29 mouse cellular contexts compared by ENCODE assay signal in genomic region chr2:139637861-139638260, GRCm38 (mm10). TPM values are rescaled to one million over a fixed set of nuclear protein-coding genes. Genes with fewer than 3 reads are reported as not detected.
DNase-seq lines count a peak whose midpoint lies in the region; ATAC-seq and TF ChIP-seq lines count a peak whose summit lies in the region.
"Had no signal": no experiment of that assay in that cellular context is flagged by ENCODE, and none has a peak within 500 bp of the region (broad histone marks: within the 10 kb centered on the region; RNA-seq: fewer than 3 reads in every experiment).

No protein-coding gene starts in this region.

- 59% methylated on average over 2 of the region's 2 CpGs for WGBS in midbrain, embryonic 11.5 days
- 78% methylated on average over 2 of the region's 2 CpGs for WGBS in midbrain, embryonic 13.5 days

- no peak overlapping the region for H3K27ac ChIP-seq in midbrain, embryonic 11.5 days (ENCODE audit: low read depth, low read length)
- no peak overlapping the region for H3K27ac ChIP-seq in midbrain, embryonic 13.5 days
- H3K27ac ChIP-seq: embryonic facial prominence, embryonic 10.5 days; embryonic facial prominence, embryonic 15.5 days; forebrain, embryonic 12.5 days; hindbrain, embryonic 10.5 days; kidney, embryonic 15.5 days; limb, embryonic 12.5 days; liver, embryonic 15.5 days; midbrain, embryonic 10.5 days; neural tube, embryonic 12.5 days had no signal

- no peak for ATAC-seq in midbrain, embryonic 11.5 days (ENCODE audit: low FRiP score)
- ATAC-seq in midbrain, embryonic 13.5 days: no peak
- ATAC-seq: forebrain, postnatal 0 days; hindbrain, embryonic 16.5 days had no signal

- H3K4me3 ChIP-seq in midbrain, embryonic 11.5 days (ENCODE audit: low read depth, low read length): no peak overlapping the region
- H3K4me3 ChIP-seq in midbrain, embryonic 13.5 days (replicated peaks): no peak overlapping the region
- H3K4me3 ChIP-seq: embryonic facial prominence, embryonic 10.5 days; embryonic facial prominence, embryonic 15.5 days; forebrain, embryonic 12.5 days; hindbrain, embryonic 10.5 days; kidney, embryonic 15.5 days; limb, embryonic 12.5 days; liver, embryonic 15.5 days; midbrain, embryonic 10.5 days; myocyte; neural tube, embryonic 12.5 days had no signal

- no peak for TF ChIP-seq POLR2A in brain, embryonic 14.5 days (IDR thresholded peaks at IDR 0.05; ENCODE audit: borderline replicate concordance, extremely low read depth, insufficient read depth, insufficient read length, poor library complexity, severe bottlenecking)

- H3K4me2 ChIP-seq in midbrain, embryonic 11.5 days: no peak overlapping the region
- no peak overlapping the region for H3K4me2 ChIP-seq in midbrain, embryonic 13.5 days (replicated peaks)
- H3K4me2 ChIP-seq: embryonic facial prominence, embryonic 15.5 days; forebrain, embryonic 12.5 days; kidney, embryonic 15.5 days; limb, embryonic 12.5 days; liver, embryonic 15.5 days; neural tube, embryonic 12.5 days had no signal

- no peaks in the 10 kb centered on the region for H3K9me3 ChIP-seq in midbrain, embryonic 11.5 days (ENCODE audit: control insufficient read depth, low read length)
- no peaks in the 10 kb centered on the region for H3K9me3 ChIP-seq in midbrain, embryonic 13.5 days
- H3K9me3 ChIP-seq: embryonic facial prominence, embryonic 10.5 days; embryonic facial prominence, embryonic 15.5 days; forebrain, embryonic 12.5 days; hindbrain, embryonic 10.5 days; kidney, embryonic 15.5 days; limb, embryonic 12.5 days; liver, embryonic 15.5 days; midbrain, embryonic 10.5 days; neural tube, embryonic 12.5 days had no signal

- no peak for TF ChIP-seq CTCF in brain, embryonic 14.5 days (IDR thresholded peaks at IDR 0.05; ENCODE audit: borderline replicate concordance, extremely low read depth, insufficient read depth, insufficient read length)

- H3K4me1 ChIP-seq in midbrain, embryonic 11.5 days (ENCODE audit: control insufficient read depth, insufficient read depth, low read length): peaks cover 2% of the 10 kb centered on the region; the same call in 1 of the 2 replicates
- no peaks in the 10 kb centered on the region for H3K4me1 ChIP-seq in midbrain, embryonic 13.5 days (replicated peaks)
- H3K4me1 ChIP-seq: embryonic facial prominence, embryonic 10.5 days; embryonic facial prominence, embryonic 15.5 days; forebrain, embryonic 12.5 days; hindbrain, embryonic 10.5 days; liver, embryonic 15.5 days; neural tube, embryonic 12.5 days had no signal

- DNase-seq in embryo, embryonic 10 days (ENCODE audit: low spot score): peak; percentile 62
- no peak for DNase-seq in embryo, embryonic 9.5 days (ENCODE audit: extremely low spot score)
- DNase-seq in midbrain, embryonic 11.5 days (ENCODE audit: low spot score, missing footprints): peak; percentile 51
- DNase-seq in brain, embryonic 14.5 days (ENCODE audit: low read depth): peak; percentile 8
- DNase-seq in mesoderm, embryonic 11.5 days (ENCODE audit: low read depth, low spot score): peak; percentile 27
- no peak for DNase-seq in gastrocnemius, adult 18-20 months (ENCODE audit: low spot score)
- no peak for DNase-seq in cerebellum, postnatal 10 days
- DNase-seq: B cell, adult 2 months; cerebellum, adult 8-10 months; cerebellum, postnatal 36 days; forebrain, postnatal 0 days; gastrocnemius, postnatal 10 days; heart, postnatal 14 days; kidney, adult 18-20 months; kidney, postnatal 25 days; thymus, postnatal 4 days had no signal

- no peak overlapping the region for H3K9ac ChIP-seq in midbrain, embryonic 11.5 days (ENCODE audit: low read length)
- no peak overlapping the region for H3K9ac ChIP-seq in midbrain, embryonic 13.5 days (replicated peaks)
- H3K9ac ChIP-seq: embryonic facial prominence, embryonic 15.5 days; forebrain, embryonic 12.5 days; forebrain, postnatal 0 days; kidney, embryonic 15.5 days; limb, embryonic 12.5 days; liver, embryonic 15.5 days; neural tube, embryonic 12.5 days had no signal

- no peaks in the 10 kb centered on the region for H3K36me3 ChIP-seq in midbrain, embryonic 11.5 days (ENCODE audit: control insufficient read depth, insufficient read depth, low read length)
- no peaks in the 10 kb centered on the region for H3K36me3 ChIP-seq in midbrain, embryonic 13.5 days
- H3K36me3 ChIP-seq: embryonic facial prominence, embryonic 10.5 days; embryonic facial prominence, embryonic 15.5 days; forebrain, embryonic 12.5 days; hindbrain, embryonic 10.5 days; kidney, embryonic 15.5 days; limb, embryonic 12.5 days; liver, embryonic 15.5 days; midbrain, embryonic 10.5 days; neural tube, embryonic 12.5 days had no signal

- no peaks in the 10 kb centered on the region for H3K27me3 ChIP-seq in midbrain, embryonic 11.5 days (ENCODE audit: control insufficient read depth, insufficient read depth, low read length)
- no peaks in the 10 kb centered on the region for H3K27me3 ChIP-seq in midbrain, embryonic 13.5 days
- H3K27me3 ChIP-seq: embryonic facial prominence, embryonic 15.5 days; forebrain, embryonic 12.5 days; kidney, embryonic 15.5 days; limb, embryonic 12.5 days; liver, embryonic 15.5 days; neural tube, embryonic 12.5 days had no signal

RNA-seq across cellular contexts. Expression of gene Ism1, which starts 40.1 kb away (rescaled TPM):
- 0.55 and 0.56 TPM in 2 replicates for polyA plus RNA-seq in midbrain, embryonic 11.5 days (2014; fragmentation: Nextera tagmentation; extraction: Ambion mirVana)
- 0.36 and 0.50 TPM in 2 replicates for polyA plus RNA-seq in midbrain, embryonic 13.5 days (2015; fragmentation: Nextera tagmentation; extraction: Ambion mirVana)
- polyA plus RNA-seq in brain, embryonic 14.5 days (2012; rRNA removed): 0.91 and 1.2 TPM in 2 replicates
- total RNA-seq in gastrocnemius, adult 18-20 months (2021): under 1 TPM; 0.34 to 0.57 TPM
- total RNA-seq: liver, adult 2 months had no signal
- polyA plus RNA-seq: myocyte had no signal

Comparison
In these comparisons a context has a peak if more than half of its experiments do, and no peak if none do; other contexts are left out.
1. DNase-seq: peak in embryo, embryonic 10 days (single experiment), midbrain, embryonic 11.5 days (single experiment), brain, embryonic 14.5 days (single experiment) and mesoderm, embryonic 11.5 days (single experiment); none in embryo, embryonic 9.5 days (single experiment), gastrocnemius, adult 18-20 months (single experiment) and cerebellum, postnatal 10 days (0 of 2).